Mouse (Mus musculus) lung, postnatal 0 days (tissue): ENCODE data around the gene St6galnac4.

ENCODE experiments used
- CTCF ChIP-seq: IDR thresholded peaks from 2 replicates; pipeline ENCODE4 v1.5.1; 2016; ENCODE audit warnings: antibody characterized with exemption, mild to moderate bottlenecking
- EP300 ChIP-seq: IDR thresholded peaks from 2 replicates; pipeline ENCODE4 v1.6.1; 2016; ENCODE audit warnings: antibody characterized with exemption, mild to moderate bottlenecking, control low read depth

GRCm38 (mm10) chr2:32618051-32618450 lies 31.2 kb downstream of the St6galnac4 start:
- TF ChIP-seq EP300 (no peak), CTCF (no peak)
